8 mouse cellular contexts compared by ENCODE assay signal in the genomic region with DNA sequence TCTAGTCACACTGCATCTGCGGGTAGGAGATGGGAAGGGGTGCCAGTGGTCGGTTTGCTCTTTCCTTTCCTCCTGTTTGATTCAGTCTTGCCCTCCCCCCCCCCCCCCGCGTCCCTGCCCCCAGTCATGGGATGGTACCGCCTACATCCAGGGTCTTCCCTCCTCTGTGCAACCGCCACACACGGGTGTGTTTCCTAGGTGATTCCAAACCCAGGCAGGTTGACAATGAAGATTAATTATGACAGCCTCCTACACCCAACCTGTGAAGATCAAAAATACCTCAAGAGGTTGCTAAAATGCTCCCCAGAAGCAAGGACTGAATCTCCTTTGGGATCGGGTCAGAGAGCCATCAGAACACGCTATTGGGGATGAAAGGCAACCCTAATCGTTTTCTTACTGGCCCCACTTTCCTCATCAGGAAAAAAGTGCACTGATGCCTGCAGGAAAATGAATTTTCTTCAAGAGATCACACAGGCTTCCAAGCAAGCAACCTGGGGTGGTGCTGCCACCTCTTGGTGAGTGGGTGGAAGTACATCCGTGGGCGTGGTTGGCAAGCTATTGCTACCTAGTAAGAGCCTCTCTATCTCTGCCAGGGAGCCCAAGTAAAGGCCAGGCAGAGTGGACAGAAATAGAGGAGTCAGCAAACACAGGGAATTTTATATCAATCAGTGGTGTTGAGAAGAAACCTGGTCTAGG. TPM values are rescaled to one million over a fixed set of nuclear protein-coding genes. Genes with fewer than 3 reads are reported as not detected.
DNase-seq lines count a peak whose midpoint lies in the region; ATAC-seq lines count a peak whose summit lies in the region.

No protein-coding gene starts in this region.

- 14% methylated on average over 11 of the region's 12 CpGs for WGBS in hindbrain, embryonic 13.5 days

- no peaks in the 10 kb centered on the region for H3K27me3 ChIP-seq in hindbrain, embryonic 13.5 days

- H3K4me1 ChIP-seq in hindbrain, embryonic 13.5 days (replicated peaks): 0 out of 2 replicates have a peak, but pooled peaks cover 3% of the 10 kb centered on the region

- no peaks in the 10 kb centered on the region for H3K36me3 ChIP-seq in hindbrain, embryonic 13.5 days

- H3K27ac ChIP-seq in hindbrain, embryonic 13.5 days: no peak overlapping the region

- peak overlapping the region; percentile 46 for H3K4me2 ChIP-seq in hindbrain, embryonic 13.5 days

- DNase-seq in NIH3T3 (ENCODE audit: low read depth): peak; percentile 95
- DNase-seq in cerebellum, adult 9-11 months: peak; percentile 84
- DNase-seq in frontal cortex, postnatal 10 days (ENCODE audit: low spot score in 2 of 2): peak; percentile 82 to 84
- peak; percentile 70 to 85 for DNase-seq in layer of hippocampus, postnatal 25 days (ENCODE audit: extremely low spot score in 1 of 2, low spot score in 1 of 2)
- peak; percentile 85 for DNase-seq in lung, postnatal 25 days (ENCODE audit: low spot score)
- DNase-seq in retina, embryonic 14.5 days (ENCODE audit: low spot score): peak; percentile 92
- DNase-seq in thymus, postnatal 4 days: peak; percentile 94

- no peaks in the 10 kb centered on the region for H3K9me3 ChIP-seq in hindbrain, embryonic 13.5 days

- ATAC-seq in hindbrain, embryonic 13.5 days (ENCODE audit: low FRiP score): peak; percentile 72

- H3K4me3 ChIP-seq in hindbrain, embryonic 13.5 days: peak overlapping the region; percentile 21

- H3K9ac ChIP-seq in hindbrain, embryonic 13.5 days: no peak overlapping the region

RNA-seq across cellular contexts. Expression of a gene that starts 14.6 kb away (rescaled TPM):
- polyA plus RNA-seq in hindbrain, embryonic 13.5 days (2015; fragmentation: Nextera tagmentation; extraction: Ambion mirVana): 280 and 294 TPM in 2 replicates
- total RNA-seq in layer of hippocampus, postnatal 25 days (2021): 100 to 1,000 TPM; 529 to 579 TPM

RNA-seq across cellular contexts. Expression of a gene that starts 50.1 kb away (rescaled TPM):
- polyA plus RNA-seq in hindbrain, embryonic 13.5 days (2015; fragmentation: Nextera tagmentation; extraction: Ambion mirVana): 129 TPM in 2 replicates
- total RNA-seq in layer of hippocampus, postnatal 25 days (2021): 10 to 100 TPM; 71.3 to 78.1 TPM
